Mouse (Mus musculus): ENCODE results near the gene Psmb4.
"Not testable (repeated sequence)": the region's sequence is repeated elsewhere in the genome, so short reads cannot be mapped to it uniquely, and the experiment has no call there.

The Psmb4 gene

GRCm38 (mm10) chr3:94904759-94905158, 18.0 kb upstream of the Psmb4 start:
- DNase-seq (ENCODE audit: low spot score) = not testable (repeated sequence)

GRCm38 (mm10) chr3:94902747-94903146, 16.0 kb upstream of the Psmb4 start:
- DNase-seq (ENCODE audit: low spot score) = peak; percentile 37

GRCm38 (mm10) chr3:94894076-94894475, 7.3 kb upstream of the Psmb4 start:
- DNase-seq (ENCODE audit: low spot score) = no peak

- peak; percentile 19 for DNase-seq (ENCODE audit: low spot score)
These were observed 1.8 kb upstream of the Psmb4 start for GRCm38 (mm10) chr3:94888595-94888994.

- DNase-seq (ENCODE audit: low spot score) = no peak
These were observed 4.2 kb downstream of the Psmb4 start for GRCm38 (mm10) chr3:94882579-94882978.

- DNase-seq (ENCODE audit: low spot score) = no peak
These were observed 4.9 kb downstream of the Psmb4 start for GRCm38 (mm10) chr3:94881840-94882239.

- DNase-seq (ENCODE audit: low spot score) = no peak
These were observed 8.1 kb downstream of the Psmb4 start for GRCm38 (mm10) chr3:94878618-94879017.

GRCm38 (mm10) chr3:94869011-94869410, 17.8 kb downstream of the Psmb4 start:
- DNase-seq (ENCODE audit: low spot score) = no peak

- DNase-seq (ENCODE audit: low spot score) = no peak
These were observed 27.3 kb downstream of the Psmb4 start for GRCm38 (mm10) chr3:94859471-94859870.

- peak; percentile 13 for DNase-seq (ENCODE audit: low spot score)
These were observed 34.5 kb downstream of the Psmb4 start for GRCm38 (mm10) chr3:94852215-94852614.

- peak; percentile 72 for DNase-seq (ENCODE audit: low spot score)
These were observed 35.0 kb downstream of the Psmb4 start for GRCm38 (mm10) chr3:94851731-94852130.

- DNase-seq (ENCODE audit: low spot score) = peak; percentile 75
These were observed 37.4 kb downstream of the Psmb4 start for GRCm38 (mm10) chr3:94849338-94849737.

GRCm38 (mm10) chr3:94847382-94847781, 39.4 kb downstream of the Psmb4 start:
- no peak for DNase-seq (ENCODE audit: low spot score)

- DNase-seq (ENCODE audit: low spot score) = no peak
These were observed 47.7 kb downstream of the Psmb4 start for GRCm38 (mm10) chr3:94839101-94839500.

GRCm38 (mm10) chr3:94838631-94839030, 48.1 kb downstream of the Psmb4 start:
- DNase-seq (ENCODE audit: low spot score) = no peak

- DNase-seq (ENCODE audit: low spot score) = peak; percentile 79
These were observed 48.7 kb downstream of the Psmb4 start for GRCm38 (mm10) chr3:94837959-94838496.

- DNase-seq (ENCODE audit: low spot score) = peak; percentile 93
These were observed 49.4 kb downstream of the Psmb4 start, which contains the start of gene Pogz for GRCm38 (mm10) chr3:94837183-94837890. Gene Pogz, plus strand, starts transcription at chr3:94837567.

GRCm38 (mm10) chr3:94835396-94835795, 51.4 kb downstream of the Psmb4 start:
- no peak for DNase-seq (ENCODE audit: low spot score)

Data from T-cell, adult 2 months (primary cell).